Mouse (Mus musculus) granulocyte monocyte progenitor cell, adult 5-6 weeks (primary cell): Measurements from ENCODE around the gene Hyal2. TPM values are rescaled to one million over a fixed set of nuclear protein-coding genes. Genes with fewer than 3 reads are reported as not detected.
"Not testable (repeated sequence)": the region's sequence is repeated elsewhere in the genome, so short reads cannot be mapped to it uniquely, and the experiment has no call there.

Source experiments
- ATAC-seq: replicated peaks from 2 replicates; pipeline ENCODE4 v1.8.0; 2016; ENCODE audit warnings: mild to moderate bottlenecking, moderate TSS enrichment, inconsistent platforms; ENCODE audit not compliant: poor library complexity, severe bottlenecking
- total RNA-seq, 2 experiments: library from RNA; stranded (forward) in 1 of 2; stranded (reverse) in 1 of 2; fragments of 200-712, 200-1000 nt in 1 of 2; fragments of >200 nt in 1 of 2; fragmentation: Nextera tagmentation in 1 of 2; gene quantifications; 2 replicates each; pipeline ENCODE4 v1.2.3; 2014 to 2017

The Hyal2 gene
- total RNA-seq, 2 experiments from 2014 or later, result 5.3 to 6.2 TPM

GRCm38 (mm10) chr9:107566855-107567254 is 890 bp upstream of the Hyal2 start:
- ATAC-seq, result no peak

- peak; percentile 55 for ATAC-seq
These were observed 851 bp downstream of the Hyal2 start for GRCm38 (mm10) chr9:107568331-107569261.

- peak; percentile 34 for ATAC-seq
These were observed 1.5 kb downstream of the Hyal2 start for GRCm38 (mm10) chr9:107569270-107569669.

- no peak for ATAC-seq
These were observed 2.3 kb downstream of the Hyal2 start for GRCm38 (mm10) chr9:107570016-107570415.

GRCm38 (mm10) chr9:107570845-107571244 is 3.1 kb downstream of the Hyal2 start:
- ATAC-seq, result no peak

GRCm38 (mm10) chr9:107571534-107572326 is 4.0 kb downstream of the Hyal2 start:
- ATAC-seq, result no peak

GRCm38 (mm10) chr9:107572327-107572662 is 4.5 kb downstream of the Hyal2 start:
- no peak for ATAC-seq

GRCm38 (mm10) chr9:107573774-107574173 is 6.0 kb downstream of the Hyal2 start:
- ATAC-seq, result not testable (repeated sequence)

- no peak for ATAC-seq
These were observed 8.0 kb downstream of the Hyal2 start for GRCm38 (mm10) chr9:107575579-107576356.

- peak; percentile 66 for ATAC-seq
These were observed 8.8 kb downstream of the Hyal2 start, which contains the start of gene Hyal1 for GRCm38 (mm10) chr9:107576357-107577107. Gene Hyal1, plus strand, starts transcription at chr9:107576927.

GRCm38 (mm10) chr9:107577871-107578270 is 10.1 kb downstream of the Hyal2 start:
- no peak for ATAC-seq

GRCm38 (mm10) chr9:107578587-107578986 is 10.8 kb downstream of the Hyal2 start, which contains the start of gene Naa80:
Gene Naa80, plus strand, starts transcription at chr9:107578887.
- ATAC-seq, result no peak

- no peak for ATAC-seq
These were observed 11.5 kb downstream of the Hyal2 start for GRCm38 (mm10) chr9:107579023-107579900.

GRCm38 (mm10) chr9:107580501-107581317 is 13.0 kb downstream of the Hyal2 start, which contains the start of gene Hyal3:
Gene Hyal3, plus strand, starts transcription at chr9:107580818.
- ATAC-seq, result peak; percentile 78

- no peak for ATAC-seq
These were observed 13.8 kb downstream of the Hyal2 start for GRCm38 (mm10) chr9:107581584-107581983.

- no peak for ATAC-seq
These were observed 14.8 kb downstream of the Hyal2 start for GRCm38 (mm10) chr9:107582509-107583062.

- no peak for ATAC-seq
These were observed 15.4 kb downstream of the Hyal2 start for GRCm38 (mm10) chr9:107583174-107583573.
